Mouse (Mus musculus) liver, adult 10 weeks (tissue): ENCODE data around the gene BC061237. TPM values are rescaled to one million over a fixed set of nuclear protein-coding genes. Genes with fewer than 3 reads are reported as not detected.

Experiments used
- polyA plus RNA-seq: library from polyadenylated mRNA; stranded (reverse); fragments of 350-450 nt; fragmentation: Illumina TruSeq; extraction: RNeasy Lipid Tissue Mini Kit (QIAGEN cat#74804); gene quantifications from one replicate; pipeline ENCODE4 v1.2.3, GENCODE M21; 2014; ENCODE audit warnings: low read depth, low replicate concordance

BC061237 gene
- polyA plus RNA-seq: not detected

DNA sequence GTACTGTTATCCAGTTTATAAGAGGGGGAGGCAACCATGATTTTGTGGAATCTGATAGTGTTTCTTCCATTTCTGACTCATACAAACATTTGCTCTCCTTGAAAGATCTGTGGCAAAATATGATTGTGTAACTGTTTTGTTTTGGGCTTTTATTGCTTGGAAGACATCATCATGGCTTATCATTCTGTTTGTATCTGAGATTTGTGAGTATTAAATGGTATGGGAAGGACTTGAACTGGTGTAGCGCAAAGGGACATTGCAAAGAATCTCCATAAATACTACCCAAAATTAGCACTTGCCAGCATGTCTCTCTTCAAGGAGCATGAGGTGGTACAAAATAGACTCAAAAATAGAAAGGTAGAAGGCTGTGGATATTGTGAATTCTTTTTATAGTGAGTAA lies at the start of gene BC061237:
Gene BC061237 (plus strand): TSS at position 301 of the 400 bp plus-strand sequence.

DNA sequence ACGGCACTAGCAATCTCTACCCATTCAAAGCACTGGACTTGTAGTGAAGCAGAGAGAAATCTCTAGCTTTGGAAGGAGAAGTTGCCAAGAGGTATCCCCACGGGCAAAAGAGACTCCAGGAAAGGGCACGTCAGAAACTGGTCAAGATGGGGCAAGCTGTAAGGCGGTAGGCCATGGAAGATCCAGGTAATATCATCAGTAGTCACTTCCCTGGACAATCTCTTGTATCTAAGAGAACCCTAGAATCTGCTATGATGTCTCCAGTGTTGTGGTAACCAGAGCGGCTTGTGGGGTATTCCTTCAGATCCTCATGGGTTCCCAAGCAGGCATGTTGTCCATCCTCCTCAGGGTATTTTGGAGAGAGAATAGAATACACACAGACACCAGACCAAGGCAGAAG lies 25.7 kb downstream of the BC061237 start, which contains the start of gene Gm17093:
Gene Gm17093 (plus strand): TSS at position 301 of the 400 bp plus-strand sequence.

Other genes starting within 250 kb of the BC061237 start
- not detected for gene Gm8220, start 206.9 kb upstream of the BC061237 start, polyA plus RNA-seq
- not detected for gene Gm5930, start 153.9 kb upstream of the BC061237 start, polyA plus RNA-seq
- gene Gm8229, start 127.1 kb upstream of the BC061237 start, polyA plus RNA-seq: not detected
- not detected for gene Gm3371, start 81.8 kb upstream of the BC061237 start, polyA plus RNA-seq
- gene Gm8232, start 58.8 kb upstream of the BC061237 start, polyA plus RNA-seq: not detected
- gene Gm17093, start 25.8 kb downstream of the BC061237 start, polyA plus RNA-seq: not detected
- not detected for gene Gm8247, start 90.7 kb downstream of the BC061237 start, polyA plus RNA-seq
- not detected for gene Gm5624, start 135.5 kb downstream of the BC061237 start, polyA plus RNA-seq
- gene Gm8257, start 214.0 kb downstream of the BC061237 start, polyA plus RNA-seq: not detected